Mouse (Mus musculus): ENCODE measurements around the gene Serinc3. TPM values are rescaled to one million over a fixed set of nuclear protein-coding genes. Genes with fewer than 3 reads are reported as not detected.

The Serinc3 gene
- polyA plus RNA-seq, 1 experiment, result 88.9 TPM

DNA sequence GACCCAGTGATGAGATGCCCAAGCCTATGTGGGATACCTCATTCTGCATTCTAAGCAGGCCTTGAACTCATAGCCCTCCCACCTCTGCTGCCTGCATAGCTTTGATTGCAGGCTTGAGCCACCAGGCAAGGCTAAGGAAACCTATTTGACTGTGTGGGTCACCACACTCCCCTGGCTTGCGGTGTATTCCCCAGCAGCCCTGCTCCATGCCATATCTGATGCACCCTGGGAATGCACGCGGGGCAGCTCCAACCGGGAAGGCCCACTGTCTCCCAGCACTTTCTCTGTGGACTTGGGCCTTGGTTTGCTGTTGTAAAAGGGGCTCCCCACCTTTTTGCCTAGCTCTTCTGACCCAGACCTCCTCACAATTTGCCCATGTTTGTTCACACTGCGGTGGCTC lies 31.7 kb downstream of the Serinc3 start:
- no peaks in the 10 kb centered on the region for H3K79me2 ChIP-seq (ENCODE audit: control insufficient read depth, insufficient read depth)
- TF ChIP-seq MAX (IDR thresholded peaks at IDR 0.05; ENCODE audit: low read depth), result no peak
- peak; percentile 11 for TF ChIP-seq POLR2AphosphoS2 (IDR thresholded peaks at IDR 0.05; ENCODE audit: insufficient read length, low read depth)
- no peak for TF ChIP-seq CEBPB (IDR thresholded peaks at IDR 0.05; ENCODE audit: insufficient read depth, poor library complexity, severe bottlenecking)

DNA sequence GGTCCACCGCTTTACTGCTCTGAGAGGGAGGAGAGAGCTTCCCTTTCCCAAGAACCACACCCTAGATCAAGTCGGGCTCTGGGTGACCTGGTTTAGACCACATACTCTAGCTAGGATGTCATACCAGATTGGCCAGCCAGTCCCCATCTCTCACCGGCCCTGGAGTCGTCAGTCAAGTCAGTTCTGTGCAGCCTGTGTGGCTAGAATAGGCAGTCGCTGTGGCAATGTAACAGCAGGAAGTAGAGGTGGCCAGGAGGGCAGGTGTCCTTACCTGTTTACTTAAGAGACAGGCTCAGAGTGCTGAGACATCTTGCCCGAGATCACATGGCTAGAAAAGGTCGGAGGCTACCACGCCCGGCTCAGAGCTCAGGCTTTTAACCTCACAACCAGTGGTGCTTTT lies 33.8 kb downstream of the Serinc3 start:
- peaks cover 24% of the 10 kb centered on the region for H3K36me3 ChIP-seq (ENCODE audit: control insufficient read depth, insufficient read depth)
- no peak for TF ChIP-seq CEBPB (IDR thresholded peaks at IDR 0.05; ENCODE audit: insufficient read depth, poor library complexity, severe bottlenecking)
- no peak for TF ChIP-seq TCF12 (IDR thresholded peaks at IDR 0.05; ENCODE audit: insufficient read depth, poor library complexity, severe bottlenecking)
- TF ChIP-seq MAX (IDR thresholded peaks at IDR 0.05; ENCODE audit: low read depth), result no peak
- TF ChIP-seq POLR2A (IDR thresholded peaks at IDR 0.05; ENCODE audit: insufficient read length, low read depth), result no peak
- TF ChIP-seq MYOD1 (IDR thresholded peaks at IDR 0.05; ENCODE audit: control insufficient read depth in 1 of 3, insufficient read length in 2 of 3, low read depth in 2 of 3), result no peak
- no peak for TF ChIP-seq SRF (IDR thresholded peaks at IDR 0.05; ENCODE audit: control insufficient read depth, insufficient read length, low read depth)
- TF ChIP-seq USF1 (IDR thresholded peaks at IDR 0.05; ENCODE audit: low read depth), result no peak
- TF ChIP-seq TCF3 (IDR thresholded peaks at IDR 0.05; ENCODE audit: insufficient read length, low read depth), result no peak
- TF ChIP-seq MYOG (IDR thresholded peaks at IDR 0.05; ENCODE audit: control insufficient read depth in 1 of 3, insufficient read depth in 1 of 3, insufficient read length in 2 of 3, low read depth in 2 of 3), result no peak
- TF ChIP-seq E2F4 (IDR thresholded peaks at IDR 0.05; ENCODE audit: insufficient read depth), result no peak
- no peak for TF ChIP-seq REST (IDR thresholded peaks at IDR 0.05; ENCODE audit: insufficient read depth, insufficient read length)
- H3K27me3 ChIP-seq (ENCODE audit: control insufficient read depth, insufficient read depth, insufficient read length), result no peaks in the 10 kb centered on the region
- no peak overlapping the region for H3ac ChIP-seq (ENCODE audit: control insufficient read depth, insufficient read length)
- no peaks in the 10 kb centered on the region for H3K79me2 ChIP-seq (ENCODE audit: control insufficient read depth, insufficient read depth)
- no peak overlapping the region for H3K4me3 ChIP-seq
- no peak overlapping the region for H3K4me2 ChIP-seq (ENCODE audit: low read depth)

More for the DNA sequence above, 31.7 kb downstream of the Serinc3 start:
- Histone ChIP-seq H3K4me3 (no peak overlapping the region), H3ac (ENCODE audit: control insufficient read depth, insufficient read length) (no peak overlapping the region), H3K4me2 (ENCODE audit: low read depth) (no peak overlapping the region), H3K27me3 (ENCODE audit: control insufficient read depth, insufficient read depth, insufficient read length) (no peaks in the 10 kb centered on the region), H3K36me3 (ENCODE audit: control insufficient read depth, insufficient read depth) (peaks cover 29% of the 10 kb centered on the region)

DNA sequence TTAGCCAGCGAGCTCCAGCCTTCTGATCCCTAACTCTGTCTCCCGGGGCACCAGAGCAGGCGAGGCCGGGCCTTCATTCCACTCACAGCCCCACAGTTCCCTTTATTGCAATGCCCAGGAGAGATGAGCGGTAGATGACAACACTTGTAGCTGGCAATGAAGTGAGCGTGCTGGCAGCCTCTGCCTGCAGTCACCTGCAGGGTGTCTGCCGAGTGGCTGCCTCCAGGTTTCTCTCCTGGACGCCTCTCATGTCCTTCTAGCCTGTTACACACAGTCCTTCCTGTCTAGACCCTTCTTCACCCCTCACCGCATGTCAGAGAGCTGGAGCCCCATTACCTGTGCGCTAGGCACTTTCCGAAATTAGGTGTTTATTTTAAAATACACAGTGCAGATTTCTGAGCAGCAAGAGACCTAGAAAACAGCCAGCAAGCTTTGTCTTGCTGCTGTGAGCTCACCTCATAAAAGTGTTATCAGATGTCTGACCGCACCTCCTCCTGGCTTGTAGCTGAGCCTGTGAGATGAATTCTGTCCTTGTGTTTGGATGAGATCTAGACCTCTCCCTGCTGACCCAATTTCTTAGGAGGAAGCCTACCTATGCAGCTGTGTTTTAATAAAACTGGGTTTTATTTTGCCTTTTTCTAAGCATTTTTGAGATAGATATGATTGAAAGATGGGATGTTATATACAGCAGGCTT lies 35.5 kb downstream of the Serinc3 start:
- TF ChIP-seq USF1 (IDR thresholded peaks at IDR 0.05; ENCODE audit: low read depth) (no peak), MAX (IDR thresholded peaks at IDR 0.05; ENCODE audit: low read depth) (no peak), TCF3 (IDR thresholded peaks at IDR 0.05; ENCODE audit: insufficient read length, low read depth) (no peak), CEBPB (IDR thresholded peaks at IDR 0.05; ENCODE audit: insufficient read depth, poor library complexity, severe bottlenecking) (no peak)
- no peaks in the 10 kb centered on the region for H3K27me3 ChIP-seq (ENCODE audit: control insufficient read depth, insufficient read depth, insufficient read length)
- H3K4me3 ChIP-seq, result no peak overlapping the region
- peaks cover 7% of the 10 kb centered on the region for H3K79me2 ChIP-seq (ENCODE audit: control insufficient read depth, insufficient read depth)
- H3K36me3 ChIP-seq (ENCODE audit: control insufficient read depth, insufficient read depth), result peaks cover 17% of the 10 kb centered on the region
- H3ac ChIP-seq (ENCODE audit: control insufficient read depth, insufficient read length), result no peak overlapping the region
- H3K4me2 ChIP-seq (ENCODE audit: low read depth), result no peak overlapping the region

- Histone ChIP-seq H3K36me3 (ENCODE audit: control insufficient read depth, insufficient read depth) (peaks cover 7% of the 10 kb centered on the region), H3K79me2 (ENCODE audit: control insufficient read depth, insufficient read depth) (peaks cover 17% of the 10 kb centered on the region), H3K4me2 (ENCODE audit: low read depth) (no peak overlapping the region), H3ac (ENCODE audit: control insufficient read depth, insufficient read length) (no peak overlapping the region), H3K4me3 (no peak overlapping the region), H3K27me3 (ENCODE audit: control insufficient read depth, insufficient read depth, insufficient read length) (no peaks in the 10 kb centered on the region)
- TF ChIP-seq MAX (IDR thresholded peaks at IDR 0.05; ENCODE audit: low read depth), result no peak
- TF ChIP-seq MYOD1 (IDR thresholded peaks at IDR 0.05; ENCODE audit: control insufficient read depth in 1 of 3, insufficient read length in 2 of 3, low read depth in 2 of 3), result peak in 1 of 3 experiments; percentile 31
These were observed 36.9 kb downstream of the Serinc3 start for GRCm38 (mm10) chr2:163608008-163608407.

DNA sequence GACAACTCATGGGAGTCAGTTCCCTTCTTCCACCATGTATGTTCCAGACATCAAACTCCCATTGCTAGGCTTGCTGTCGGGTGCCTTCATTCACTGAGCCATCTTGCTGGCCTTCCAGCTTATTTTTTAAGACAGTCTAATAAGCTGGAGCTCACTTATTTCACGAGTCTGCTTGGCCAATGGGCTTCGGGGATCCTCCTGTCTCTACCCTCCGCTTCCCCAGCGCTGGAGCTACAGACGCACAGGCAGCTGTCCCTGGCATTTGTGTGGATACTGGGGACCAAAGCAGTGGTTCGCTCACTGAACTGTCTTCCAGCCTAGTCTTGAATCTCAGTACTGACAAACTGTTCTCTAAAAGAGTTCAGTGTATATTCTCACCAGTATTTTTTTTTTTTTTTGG lies 38.8 kb downstream of the Serinc3 start:
- TF ChIP-seq REST (IDR thresholded peaks at IDR 0.05; ENCODE audit: insufficient read depth, insufficient read length) (no peak), MAX (IDR thresholded peaks at IDR 0.05; ENCODE audit: low read depth) (no peak), SRF (IDR thresholded peaks at IDR 0.05; ENCODE audit: control insufficient read depth, insufficient read length, low read depth) (no peak), MYOG (IDR thresholded peaks at IDR 0.05; ENCODE audit: control insufficient read depth in 1 of 3, insufficient read depth in 1 of 3, insufficient read length in 2 of 3, low read depth in 2 of 3) (no peak), CEBPB (IDR thresholded peaks at IDR 0.05; ENCODE audit: insufficient read depth, poor library complexity, severe bottlenecking) (no peak)
- H3K27me3 ChIP-seq (ENCODE audit: control insufficient read depth, insufficient read depth, insufficient read length), result no peaks in the 10 kb centered on the region
- H3K4me3 ChIP-seq, result no peak overlapping the region
- no peaks in the 10 kb centered on the region for H3K36me3 ChIP-seq (ENCODE audit: control insufficient read depth, insufficient read depth)
- H3ac ChIP-seq (ENCODE audit: control insufficient read depth, insufficient read length), result no peak overlapping the region
- H3K79me2 ChIP-seq (ENCODE audit: control insufficient read depth, insufficient read depth), result peaks cover 24% of the 10 kb centered on the region
- no peak overlapping the region for H3K4me2 ChIP-seq (ENCODE audit: low read depth)

All from myocyte (in vitro differentiated cells).